Mouse (Mus musculus) MEL (cell line): ENCODE results near the gene Olfr1532-ps1. TPM values are rescaled to one million over a fixed set of nuclear protein-coding genes. Genes with fewer than 3 reads are reported as not detected.
"Not testable (repeated sequence)": the region's sequence is repeated elsewhere in the genome, so short reads cannot be mapped to it uniquely, and the experiment has no call there.

Experiments
- DNase-seq: peaks from one replicate; pipeline ENCODE4 v3.0.0; 2011; ENCODE audit warnings: low read depth, low spot score
- H3K27ac ChIP-seq: 2 replicates; pipeline ENCODE4 v1.5.1; 2012; ENCODE audit warnings: low read depth, mild to moderate bottlenecking, control low read depth, low read length, moderate library complexity; ENCODE audit not compliant: control insufficient read depth
- H3K27me3 ChIP-seq, 2 experiments: fragments of 150-350 bp in 1 of 2; sonication (generic) in 1 of 2; 2 replicates each; pipeline ENCODE4 v1.6.1; 2012; ENCODE audit warnings: low read length in 2 of 2, mild to moderate bottlenecking in 2 of 2, improper control_type of control experiment in 1 of 2, moderate library complexity in 1 of 2; ENCODE audit not compliant: insufficient read depth in 2 of 2, control insufficient read depth in 1 of 2
- H3K36me3 ChIP-seq, 2 experiments: 2 replicates each; pipeline ENCODE4 v1.6.1; 2012 to 2014; ENCODE audit warnings: low read length in 2 of 2, improper control_type of control experiment in 1 of 2, inconsistent platforms in 1 of 2, mild to moderate bottlenecking in 1 of 2; ENCODE audit not compliant: insufficient read depth in 2 of 2, control insufficient read depth in 1 of 2
- H3K4me1 ChIP-seq, 2 experiments: fragments of 150-350 bp in 1 of 2; sonication (generic) in 1 of 2; 2 replicates each; pipeline ENCODE4 v1.6.1; 2012; ENCODE audit warnings: low read length in 2 of 2, improper control_type of control experiment in 1 of 2, mild to moderate bottlenecking in 1 of 2; ENCODE audit not compliant: insufficient read depth in 2 of 2, control insufficient read depth in 1 of 2
- H3K4me3 ChIP-seq, 2 experiments: fragments of 150-350 bp in 1 of 2; sonication (generic) in 1 of 2; 2 replicates each; pipeline ENCODE4 v1.5.1; 2012; ENCODE audit warnings: low read depth in 2 of 2, low read length in 2 of 2, mild to moderate bottlenecking in 2 of 2, moderate library complexity in 2 of 2, control low read depth in 1 of 2, improper control_type of control experiment in 1 of 2; ENCODE audit not compliant: control insufficient read depth in 1 of 2, insufficient read depth in 1 of 2
- H3K79me2 ChIP-seq: 2 replicates; pipeline ENCODE4 v1.6.1; 2012; ENCODE audit warnings: mild to moderate bottlenecking, low read length, moderate library complexity; ENCODE audit not compliant: control insufficient read depth, poor library complexity, insufficient read depth
- H3K9ac ChIP-seq: 2 replicates; pipeline ENCODE4 v1.6.1; 2012; ENCODE audit warnings: low read depth, mild to moderate bottlenecking, control low read depth, low read length, moderate library complexity; ENCODE audit not compliant: control insufficient read depth, poor library complexity, severe bottlenecking
- H3K9me3 ChIP-seq: fragments of 150-350 bp; sonication (generic); replicated peaks from 2 replicates; pipeline ENCODE4 v1.6.1; 2012; ENCODE audit warnings: mild to moderate bottlenecking, low read length, improper control_type of control experiment, moderate library complexity; ENCODE audit not compliant: insufficient read depth
- BHLHE40 ChIP-seq: IDR thresholded peaks from 2 replicates; pipeline ENCODE4 v1.6.1; 2012; ENCODE audit warnings: low read depth, mild to moderate bottlenecking, inconsistent platforms, low read length, improper control_type of control experiment, borderline replicate concordance
- CHD1 ChIP-seq: IDR thresholded peaks from 2 replicates; pipeline ENCODE4 v1.6.1; 2012; ENCODE audit warnings: low read depth, mild to moderate bottlenecking, inconsistent platforms, low read length, improper control_type of control experiment
- CHD2 ChIP-seq: IDR thresholded peaks from 2 replicates; pipeline ENCODE4 v1.6.1; 2011; ENCODE audit warnings: low read length, improper control_type of control experiment
- CTCF ChIP-seq, 3 experiments: IDR thresholded peaks in 2 of 3; conservative IDR thresholded peaks in 1 of 3; 2 replicates each; pipeline ENCODE4 v1.5.1; 2011 to 2012; ENCODE audit warnings: low read length in 3 of 3, low read depth in 2 of 3, mild to moderate bottlenecking in 2 of 3, improper control_type of control experiment in 1 of 3, inconsistent platforms in 1 of 3, mixed read lengths in 1 of 3, moderate library complexity in 1 of 3; ENCODE audit not compliant: control insufficient read depth in 1 of 3, insufficient read depth in 1 of 3, poor library complexity in 1 of 3, severe bottlenecking in 1 of 3
- GABPA ChIP-seq: IDR thresholded peaks from 2 replicates; pipeline ENCODE4 v1.6.1; 2012; ENCODE audit warnings: low read depth, mild to moderate bottlenecking, inconsistent platforms, low read length, improper control_type of control experiment, moderate library complexity
- HCFC1 ChIP-seq: IDR thresholded peaks from 2 replicates; pipeline ENCODE4 v1.6.1; 2012; ENCODE audit warnings: low read depth, mild to moderate bottlenecking, inconsistent platforms, low read length, improper control_type of control experiment, moderate library complexity
- JUND ChIP-seq: IDR thresholded peaks from 2 replicates; pipeline ENCODE4 v1.6.1; 2011; ENCODE audit warnings: low read depth, mild to moderate bottlenecking, improper control_type of control experiment, low read length
- KAT2A ChIP-seq: conservative IDR thresholded peaks from 2 replicates; pipeline ENCODE4 v1.6.1; 2012; ENCODE audit warnings: low read depth, low read length, improper control_type of control experiment, inconsistent platforms
- MAFK ChIP-seq: IDR thresholded peaks from 2 replicates; pipeline ENCODE4 v1.6.1; 2011; ENCODE audit warnings: low read depth, mild to moderate bottlenecking, low read length, improper control_type of control experiment, borderline replicate concordance
- MAX ChIP-seq: IDR thresholded peaks from 2 replicates; pipeline ENCODE4 v1.6.1; 2011; ENCODE audit warnings: low read length, improper control_type of control experiment
- MXI1 ChIP-seq: IDR thresholded peaks from 2 replicates; pipeline ENCODE4 v1.6.1; 2011; ENCODE audit warnings: mild to moderate bottlenecking, low read depth, low read length, improper control_type of control experiment
- MYB ChIP-seq: IDR thresholded peaks from 2 replicates; pipeline ENCODE4 v1.6.1; 2011; ENCODE audit warnings: mild to moderate bottlenecking, low read depth, low read length, improper control_type of control experiment
- POLR2A ChIP-seq, 2 experiments: IDR thresholded peaks; 2 replicates each; pipeline ENCODE4 v1.6.1; 2011 to 2012; ENCODE audit warnings: low read length in 2 of 2, mild to moderate bottlenecking in 2 of 2, control low read depth in 1 of 2, improper control_type of control experiment in 1 of 2, low read depth in 1 of 2, moderate library complexity in 1 of 2; ENCODE audit not compliant: control insufficient read depth in 1 of 2, insufficient read depth in 1 of 2, poor library complexity in 1 of 2
- POLR2AphosphoS2 ChIP-seq: IDR thresholded peaks from 2 replicates; pipeline ENCODE4 v1.6.1; 2011; ENCODE audit warnings: low read length, improper control_type of control experiment
- RAD21 ChIP-seq: IDR thresholded peaks from 2 replicates; pipeline ENCODE4 v1.6.1; 2011; ENCODE audit warnings: mild to moderate bottlenecking, low read depth, low read length, improper control_type of control experiment
- RCOR1 ChIP-seq: IDR thresholded peaks from 2 replicates; pipeline ENCODE4 v1.6.1; 2012; ENCODE audit warnings: low read depth, mild to moderate bottlenecking, inconsistent platforms, low read length, improper control_type of control experiment
- SIN3A ChIP-seq: IDR thresholded peaks from 2 replicates; pipeline ENCODE4 v1.6.1; 2012; ENCODE audit warnings: low read length, improper control_type of control experiment, inconsistent platforms
- TAL1 ChIP-seq: IDR thresholded peaks from 2 replicates; pipeline ENCODE4 v1.6.1; 2012; ENCODE audit warnings: mild to moderate bottlenecking, inconsistent platforms, low read length, moderate library complexity, mixed read lengths
- TBP ChIP-seq: IDR thresholded peaks from 2 replicates; pipeline ENCODE4 v1.8.0; 2011; ENCODE audit warnings: low read depth, low read length, improper control_type of control experiment
- TCF12 ChIP-seq: IDR thresholded peaks from 2 replicates; pipeline ENCODE4 v1.6.1; 2014; ENCODE audit warnings: low read depth, mild to moderate bottlenecking, inconsistent platforms, low read length, improper control_type of control experiment, moderate library complexity
- UBTF ChIP-seq: IDR thresholded peaks from 2 replicates; pipeline ENCODE4 v1.6.1; 2012; ENCODE audit warnings: low read depth, mild to moderate bottlenecking, inconsistent platforms, low read length, improper control_type of control experiment, moderate library complexity, borderline replicate concordance; ENCODE audit not compliant: insufficient read depth
- USF2 ChIP-seq, 2 experiments: IDR thresholded peaks; 2 replicates each; pipeline ENCODE4 v1.6.1; 2011 to 2012; ENCODE audit warnings: improper control_type of control experiment in 2 of 2, low read length in 2 of 2, borderline replicate concordance in 1 of 2, inconsistent platforms in 1 of 2, low read depth in 1 of 2, mild to moderate bottlenecking in 1 of 2; ENCODE audit not compliant: insufficient read depth in 1 of 2
- ZC3H11A ChIP-seq: IDR thresholded peaks from 2 replicates; pipeline ENCODE4 v1.6.1; 2012; ENCODE audit warnings: low read depth, mild to moderate bottlenecking, inconsistent platforms, low read length, improper control_type of control experiment
- ZKSCAN1 ChIP-seq: IDR thresholded peaks from 2 replicates; pipeline ENCODE4 v1.6.1; 2012; ENCODE audit warnings: low read depth, mild to moderate bottlenecking, inconsistent platforms, low read length, improper control_type of control experiment, moderate library complexity
- ZMIZ1 ChIP-seq: IDR thresholded peaks from 2 replicates; pipeline ENCODE4 v1.6.1; 2012; ENCODE audit warnings: low read depth, mild to moderate bottlenecking, inconsistent platforms, low read length, improper control_type of control experiment, moderate library complexity
- ZNF384 ChIP-seq: IDR thresholded peaks from 2 replicates; pipeline ENCODE4 v1.6.1; 2012; ENCODE audit warnings: low read depth, mild to moderate bottlenecking, inconsistent platforms, low read length, improper control_type of control experiment
- polyA plus RNA-seq, 2 experiments: library from polyadenylated mRNA; stranded (reverse) in 1 of 2; unstranded in 1 of 2; fragments of >175 nt in 1 of 2; fragments of >200 nt in 1 of 2; gene quantifications; 2 replicates each; pipeline versions ENCODE4 v1.2.1 to v1.2.4; 2012; ENCODE audit warnings: low replicate concordance in 2 of 2, low read depth in 1 of 2; ENCODE audit not compliant: insufficient read length in 2 of 2, insufficient read depth in 1 of 2, missing spikeins in 1 of 2
- total RNA-seq: library from RNA; depleted of rRNA; stranded (reverse); fragments of 300-350 nt; gene quantifications from 2 replicates; pipeline ENCODE4 v1.2.3, GENCODE M21; 2012

Olfr1532-ps1 gene
- total and polyA plus RNA-seq, 3 experiments, result not detected

DNA sequence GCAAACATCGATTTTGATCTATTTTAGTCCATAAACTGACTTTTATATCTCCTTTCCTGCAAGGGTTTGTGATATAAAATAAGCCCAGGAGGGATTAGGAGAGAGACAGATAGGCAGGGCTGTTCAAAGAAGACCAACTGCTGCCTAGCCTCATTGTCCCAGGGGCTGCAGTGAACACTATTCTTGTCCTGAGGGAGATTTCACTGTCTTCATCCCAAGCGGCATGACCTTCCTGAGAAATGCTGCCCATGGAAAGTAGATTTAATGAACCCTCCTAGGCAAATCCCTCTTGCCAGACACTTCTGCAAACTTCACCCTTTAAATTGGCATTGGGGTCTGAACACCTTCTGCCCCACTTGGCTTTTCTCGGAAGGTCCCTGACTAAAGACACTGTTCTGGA is 31.0 kb upstream of the Olfr1532-ps1 start, which contains the start of gene Olfr705:
Gene Olfr705, minus strand, starts transcription at position 101 of the 400 bp plus-strand sequence.
- Histone ChIP-seq H3K9me3 (no peaks in the 10 kb centered on the region), H3K79me2 (no peaks in the 10 kb centered on the region), H3K4me3 (no peak within 1 kb of the TSS), H3K9ac (no peak within 1 kb of the TSS), H3K36me3 (no peaks in the 10 kb centered on the region), H3K27me3 (no peaks in the 10 kb centered on the region), H3K27ac (no peak within 1 kb of the TSS), H3K4me1 (no peaks in the 10 kb centered on the region)
- no peak for DNase-seq
- TF ChIP-seq HCFC1 (no peak), ZMIZ1 (no peak), POLR2A (IDR thresholded peaks at IDR 0.05; ENCODE audit: control insufficient read depth in 1 of 2, insufficient read depth in 1 of 2, low read depth in 1 of 2, low read length in 2 of 2, poor library complexity in 1 of 2) (no peak), ZNF384 (no peak), BHLHE40 (no peak), CHD2 (no peak), POLR2AphosphoS2 (no peak), KAT2A (no peak), MXI1 (no peak), CHD1 (no peak), CTCF (IDR thresholded peaks at IDR 0.05 in 2 of 3, conservative IDR thresholded peaks at IDR 0.05 in 1 of 3; ENCODE audit: control insufficient read depth in 1 of 3, insufficient read depth in 1 of 3, low read depth in 2 of 3, low read length in 3 of 3, poor library complexity in 1 of 3, severe bottlenecking in 1 of 3) (no peak), TAL1 (no peak), JUND (no peak), UBTF (no peak), TBP (no peak)

DNA sequence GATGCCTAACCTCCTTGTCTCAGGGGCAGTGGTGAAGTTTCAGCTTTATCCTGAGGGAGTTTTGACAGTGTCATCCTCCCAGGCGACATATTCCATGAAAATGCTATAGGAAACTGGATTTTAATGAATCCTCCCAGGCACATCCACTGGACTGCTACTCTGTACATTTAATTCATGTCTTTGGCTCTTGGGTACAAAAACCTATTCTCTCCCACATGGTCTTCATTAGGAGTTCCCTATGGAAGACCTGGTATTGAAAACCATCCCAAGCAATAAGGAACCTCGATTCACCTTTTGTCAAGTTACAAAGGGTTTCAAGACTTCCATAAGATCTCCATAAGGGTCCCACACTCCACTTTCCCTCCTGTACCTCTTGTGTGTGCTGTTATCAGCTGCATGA is 19.7 kb upstream of the Olfr1532-ps1 start, which contains the start of gene Olfr706:
Gene Olfr706, minus strand, starts transcription at position 101 of the 400 bp plus-strand sequence.
- Histone ChIP-seq H3K36me3 (no peaks in the 10 kb centered on the region), H3K9me3 (no peaks in the 10 kb centered on the region), H3K4me1 (no peaks in the 10 kb centered on the region), H3K79me2 (no peaks in the 10 kb centered on the region), H3K4me3 (no peak within 1 kb of the TSS), H3K27me3 (no peaks in the 10 kb centered on the region), H3K27ac (no peak within 1 kb of the TSS), H3K9ac (no peak within 1 kb of the TSS)
- TF ChIP-seq USF2 (IDR thresholded peaks at IDR 0.05; ENCODE audit: borderline replicate concordance in 1 of 2, insufficient read depth in 1 of 2, low read depth in 1 of 2, low read length in 2 of 2) (no peak), MAFK (no peak), ZNF384 (no peak), UBTF (no peak), MYB (no peak), CHD1 (no peak), SIN3A (no peak), POLR2AphosphoS2 (no peak), RCOR1 (no peak), TAL1 (no peak), ZKSCAN1 (no peak), RAD21 (no peak), CHD2 (no peak), TCF12 (no peak), ZC3H11A (no peak), KAT2A (no peak), GABPA (no peak), MAX (no peak), CTCF (IDR thresholded peaks at IDR 0.05 in 2 of 3, conservative IDR thresholded peaks at IDR 0.05 in 1 of 3; ENCODE audit: control insufficient read depth in 1 of 3, insufficient read depth in 1 of 3, low read depth in 2 of 3, low read length in 3 of 3, poor library complexity in 1 of 3, severe bottlenecking in 1 of 3) (no peak)
- no peak for DNase-seq

DNA sequence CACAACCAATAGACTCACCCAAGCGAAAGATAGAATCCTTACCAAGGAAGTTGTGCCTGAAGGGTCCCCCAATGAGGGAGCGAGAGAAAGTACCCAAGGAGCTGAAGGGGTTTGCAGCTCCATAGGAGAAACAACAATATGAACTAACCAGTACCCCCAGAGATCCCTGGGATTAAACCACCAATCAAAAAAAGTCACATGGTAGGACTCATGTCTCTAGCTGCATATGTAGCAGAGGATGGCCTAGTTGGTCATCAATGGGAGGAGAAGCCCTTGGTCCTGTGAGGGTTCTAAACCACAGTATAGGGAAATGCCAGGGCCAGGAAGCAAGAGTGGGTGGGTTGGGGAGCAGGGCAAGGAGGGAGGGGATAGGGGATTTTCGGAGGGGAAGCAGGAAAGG is 6.7 kb upstream of the Olfr1532-ps1 start, which contains the start of gene Olfr707:
Gene Olfr707, minus strand, starts transcription at position 101 of the 400 bp plus-strand sequence.
- H3K9ac ChIP-seq, H3K27ac ChIP-seq, H3K27me3 ChIP-seq, H3K9me3 ChIP-seq, H3K79me2 ChIP-seq, H3K4me1 ChIP-seq, H3K4me3 ChIP-seq, H3K36me3 ChIP-seq, DNase-seq: not testable (repeated sequence)
